Mouse (Mus musculus): ENCODE results near the gene Slc2a12. TPM values are rescaled to one million over a fixed set of nuclear protein-coding genes. Genes with fewer than 3 reads are reported as not detected.

Gene Slc2a12
- polyA plus RNA-seq, 1 experiment from 2014 or later, result 2.2 TPM

DNA sequence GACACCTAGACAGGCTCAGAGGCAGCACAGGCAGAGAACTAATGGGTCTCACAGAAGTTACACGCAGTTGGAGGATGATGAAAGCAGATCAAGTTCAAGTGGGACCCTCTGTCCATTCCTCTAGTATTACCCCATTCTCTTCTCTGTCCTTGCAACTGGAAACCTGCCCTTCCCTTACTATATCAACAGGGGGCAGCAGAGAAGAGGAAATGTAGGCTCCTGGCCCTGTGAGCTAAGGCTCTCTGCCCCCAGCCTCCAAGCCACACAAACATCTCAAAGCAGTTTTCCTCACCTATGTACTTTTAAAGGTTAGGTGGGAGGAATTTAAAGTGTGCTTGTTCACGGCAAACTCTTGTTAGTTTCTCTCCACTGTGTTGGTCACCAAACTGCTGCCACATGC is 26.0 kb upstream of the Slc2a12 start:
- no peaks in the 10 kb centered on the region for H3K4me1 ChIP-seq (ENCODE audit: control insufficient read depth, insufficient read depth, low read length)
- H3K9ac ChIP-seq (ENCODE audit: low read depth, low read length), result no peak overlapping the region
- no peak overlapping the region for H3K27ac ChIP-seq (ENCODE audit: low read depth, low read length)
- no peak for ATAC-seq (ENCODE audit: low FRiP score, low TSS enrichment)
- no peak overlapping the region for H3K4me3 ChIP-seq (ENCODE audit: low read length)
- peaks cover 6% of the 10 kb centered on the region for H3K9me3 ChIP-seq (ENCODE audit: control insufficient read depth, low read length)
- no peaks in the 10 kb centered on the region for H3K36me3 ChIP-seq (ENCODE audit: control insufficient read depth, insufficient read depth, low read length)
- no peak overlapping the region for H3K4me2 ChIP-seq (replicated peaks; ENCODE audit: low read depth, low read length)
- no peaks in the 10 kb centered on the region for H3K27me3 ChIP-seq (ENCODE audit: control insufficient read depth, insufficient read depth, low read length)
- 54% methylated on average over 2 of the region's 2 CpGs for WGBS

DNA sequence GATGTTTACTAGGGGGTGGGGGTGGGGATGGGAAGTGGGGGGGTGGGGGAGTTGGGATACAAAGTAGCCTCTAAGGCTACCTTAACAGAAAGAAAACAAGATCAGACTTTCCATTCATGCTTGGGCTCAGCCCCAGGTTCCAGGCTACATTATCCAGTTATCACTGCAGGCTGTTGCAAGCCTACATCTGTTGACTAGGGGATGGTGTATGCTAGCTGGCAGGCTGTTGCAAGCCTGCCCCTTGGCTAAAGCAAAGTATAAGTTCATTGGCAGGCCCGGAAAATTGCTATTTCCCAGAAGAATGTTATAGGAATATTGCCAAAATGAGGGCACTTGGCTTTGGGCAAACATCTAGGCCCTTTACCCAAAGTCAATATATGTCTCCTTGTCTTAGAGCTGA is 16.0 kb upstream of the Slc2a12 start:
- Histone ChIP-seq H3K4me2 (replicated peaks; ENCODE audit: low read depth, low read length) (no peak overlapping the region), H3K36me3 (ENCODE audit: control insufficient read depth, insufficient read depth, low read length) (no peaks in the 10 kb centered on the region), H3K4me1 (ENCODE audit: control insufficient read depth, insufficient read depth, low read length) (no peaks in the 10 kb centered on the region), H3K27me3 (ENCODE audit: control insufficient read depth, insufficient read depth, low read length) (no peaks in the 10 kb centered on the region), H3K9me3 (ENCODE audit: control insufficient read depth, low read length) (no peaks in the 10 kb centered on the region), H3K27ac (ENCODE audit: low read depth, low read length) (no peak overlapping the region), H3K4me3 (ENCODE audit: low read length) (no peak overlapping the region), H3K9ac (ENCODE audit: low read depth, low read length) (no peak overlapping the region)
- WGBS, result 83% methylated on average over 1 of the region's 1 CpGs
- ATAC-seq (ENCODE audit: low FRiP score, low TSS enrichment), result no peak

DNA sequence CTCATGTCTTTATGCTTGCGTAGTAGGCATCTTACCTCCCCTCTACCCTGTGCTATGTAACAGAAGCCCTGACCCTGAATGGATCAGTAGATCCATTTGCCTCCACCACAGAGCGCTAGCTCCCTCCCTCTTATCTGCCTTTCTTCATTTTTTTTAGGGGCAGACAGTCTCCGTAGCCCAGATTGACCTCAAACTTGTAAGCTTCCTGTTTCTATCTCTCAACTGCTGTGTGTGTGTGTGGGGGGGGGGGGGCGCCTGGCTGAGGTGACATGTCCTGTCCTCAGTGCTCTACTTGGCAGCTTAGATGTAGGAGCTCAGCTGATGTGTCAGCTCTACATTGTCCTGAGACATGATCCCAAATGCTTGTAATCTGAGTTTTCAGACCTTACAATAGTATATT is 13.7 kb upstream of the Slc2a12 start:
- Histone ChIP-seq H3K4me3 (ENCODE audit: low read length) (no peak overlapping the region), H3K9ac (ENCODE audit: low read depth, low read length) (no peak overlapping the region), H3K9me3 (ENCODE audit: control insufficient read depth, low read length) (no peaks in the 10 kb centered on the region), H3K27ac (ENCODE audit: low read depth, low read length) (no peak overlapping the region), H3K4me2 (replicated peaks; ENCODE audit: low read depth, low read length) (no peak overlapping the region), H3K36me3 (ENCODE audit: control insufficient read depth, insufficient read depth, low read length) (no peaks in the 10 kb centered on the region), H3K4me1 (ENCODE audit: control insufficient read depth, insufficient read depth, low read length) (no peaks in the 10 kb centered on the region), H3K27me3 (ENCODE audit: control insufficient read depth, insufficient read depth, low read length) (no peaks in the 10 kb centered on the region)
- ATAC-seq (ENCODE audit: low FRiP score, low TSS enrichment), result no peak
- 73% methylated on average over 4 of the region's 4 CpGs for WGBS

DNA sequence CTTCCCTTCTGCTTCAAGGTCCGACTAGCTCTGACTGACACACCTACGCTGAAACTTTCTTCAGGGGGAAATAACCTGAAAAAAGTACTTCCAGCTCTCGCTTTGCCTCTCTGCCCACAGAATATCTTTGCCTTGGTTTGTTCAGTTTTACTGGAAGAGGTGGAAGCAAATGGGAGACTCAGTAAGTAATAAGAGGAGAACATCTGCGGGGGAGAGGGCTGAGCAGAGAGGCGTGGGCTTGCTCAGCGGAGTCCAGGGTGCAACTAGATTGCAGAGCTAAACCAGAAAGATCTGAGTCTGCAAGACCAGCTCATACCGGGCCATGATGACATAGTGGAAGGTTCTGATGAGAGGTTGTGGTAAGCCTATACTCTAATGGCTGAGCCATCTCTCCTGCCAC is 13.3 kb upstream of the Slc2a12 start:
- no peak overlapping the region for H3K27ac ChIP-seq (ENCODE audit: low read depth, low read length)
- no peak overlapping the region for H3K4me3 ChIP-seq (ENCODE audit: low read length)
- no peak overlapping the region for H3K4me2 ChIP-seq (replicated peaks; ENCODE audit: low read depth, low read length)
- no peak overlapping the region for H3K9ac ChIP-seq (ENCODE audit: low read depth, low read length)
- 66% methylated on average over 7 of the region's 7 CpGs for WGBS
- no peaks in the 10 kb centered on the region for H3K27me3 ChIP-seq (ENCODE audit: control insufficient read depth, insufficient read depth, low read length)
- H3K36me3 ChIP-seq (ENCODE audit: control insufficient read depth, insufficient read depth, low read length), result no peaks in the 10 kb centered on the region
- H3K4me1 ChIP-seq (ENCODE audit: control insufficient read depth, insufficient read depth, low read length), result no peaks in the 10 kb centered on the region
- peak; percentile 46; the same call in 1 of the 2 replicates for ATAC-seq (ENCODE audit: low FRiP score, low TSS enrichment)
- H3K9me3 ChIP-seq (ENCODE audit: control insufficient read depth, low read length), result no peaks in the 10 kb centered on the region

DNA sequence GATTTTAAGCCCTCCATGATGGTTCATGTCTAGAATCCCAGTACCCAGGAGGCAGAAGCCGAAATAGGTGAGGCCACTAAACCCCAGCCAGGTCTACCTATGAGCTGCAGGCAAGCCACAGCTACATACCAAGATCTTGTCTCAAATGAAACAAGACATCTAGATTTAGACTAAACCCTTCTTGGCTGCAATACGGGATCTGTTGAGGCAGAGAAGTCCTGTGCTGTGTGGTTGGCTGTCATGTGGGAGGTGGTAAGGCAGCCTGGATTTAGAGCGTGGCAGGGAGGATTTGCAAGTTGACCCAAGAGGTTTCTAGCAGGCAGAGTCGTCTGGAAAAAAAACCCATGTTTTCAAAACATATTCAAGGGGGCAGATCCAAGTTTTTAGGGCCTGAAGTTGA is 12.9 kb upstream of the Slc2a12 start:
- 68% methylated on average over 4 of the region's 4 CpGs for WGBS

DNA sequence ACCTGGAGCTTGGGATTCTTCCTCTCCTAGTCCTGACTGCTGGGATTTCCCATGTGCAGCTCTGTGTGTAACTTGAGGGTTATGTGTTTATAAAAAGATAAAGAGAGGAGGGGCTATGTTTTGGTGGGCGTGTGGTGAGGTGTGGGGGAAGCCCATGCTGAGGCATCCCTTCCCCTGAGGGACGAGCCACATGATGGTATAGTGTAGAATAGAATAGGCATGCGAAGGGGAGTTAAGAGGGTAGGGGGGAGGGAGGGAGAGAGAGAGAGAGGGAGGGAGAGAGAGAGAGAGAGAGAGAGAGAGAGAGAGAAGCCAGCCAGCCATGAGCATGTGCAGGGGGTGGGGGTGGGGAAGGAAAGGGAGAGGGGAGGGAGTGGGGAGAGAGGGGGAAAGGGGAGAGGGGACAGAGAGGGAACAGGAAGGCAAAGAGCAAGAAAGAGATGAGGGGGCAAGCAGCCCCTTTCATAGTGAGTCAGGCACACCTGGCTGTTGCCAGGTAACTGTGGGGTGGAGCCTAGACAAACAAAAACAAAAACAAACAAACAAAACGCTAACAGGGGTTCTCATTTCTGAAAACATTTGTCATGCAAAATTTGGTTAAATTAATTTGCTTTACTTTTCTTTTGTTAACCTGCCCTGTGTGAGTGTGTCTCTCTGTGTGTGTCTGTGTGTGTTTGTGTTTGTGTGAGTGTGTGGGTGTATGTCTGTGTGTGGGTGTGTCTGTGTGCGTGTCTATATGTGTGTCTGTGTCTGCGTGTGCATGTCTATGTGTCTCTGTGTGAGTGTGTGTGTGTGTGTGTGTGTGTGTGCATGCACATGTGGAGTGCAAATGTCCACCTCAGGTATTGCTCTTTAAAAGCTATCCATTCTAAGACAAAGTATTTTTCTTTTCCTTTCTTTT is 11.2 kb upstream of the Slc2a12 start:
- no peak overlapping the region for H3K4me2 ChIP-seq (replicated peaks; ENCODE audit: low read depth, low read length)
- H3K9ac ChIP-seq (ENCODE audit: low read depth, low read length), result no peak overlapping the region
- no peaks in the 10 kb centered on the region for H3K4me1 ChIP-seq (ENCODE audit: control insufficient read depth, insufficient read depth, low read length)
- H3K9me3 ChIP-seq (ENCODE audit: control insufficient read depth, low read length), result no peaks in the 10 kb centered on the region
- H3K36me3 ChIP-seq (ENCODE audit: control insufficient read depth, insufficient read depth, low read length), result no peaks in the 10 kb centered on the region
- WGBS, result 46% methylated on average over 6 of the region's 6 CpGs
- H3K4me3 ChIP-seq (ENCODE audit: low read length), result no peak overlapping the region
- H3K27ac ChIP-seq (ENCODE audit: low read depth, low read length), result no peak overlapping the region
- H3K27me3 ChIP-seq (ENCODE audit: control insufficient read depth, insufficient read depth, low read length), result no peaks in the 10 kb centered on the region
- peak; percentile 52; the same call in 1 of the 2 replicates for ATAC-seq (ENCODE audit: low FRiP score, low TSS enrichment)

More for the DNA sequence above, 12.9 kb upstream of the Slc2a12 start:
- Histone ChIP-seq H3K9ac (ENCODE audit: low read depth, low read length) (no peak overlapping the region), H3K36me3 (ENCODE audit: control insufficient read depth, insufficient read depth, low read length) (no peaks in the 10 kb centered on the region), H3K27me3 (ENCODE audit: control insufficient read depth, insufficient read depth, low read length) (no peaks in the 10 kb centered on the region), H3K4me3 (ENCODE audit: low read length) (no peak overlapping the region), H3K27ac (ENCODE audit: low read depth, low read length) (no peak overlapping the region), H3K9me3 (ENCODE audit: control insufficient read depth, low read length) (no peaks in the 10 kb centered on the region), H3K4me2 (replicated peaks; ENCODE audit: low read depth, low read length) (no peak overlapping the region), H3K4me1 (ENCODE audit: control insufficient read depth, insufficient read depth, low read length) (no peaks in the 10 kb centered on the region)
- no peak for ATAC-seq (ENCODE audit: low FRiP score, low TSS enrichment)

DNA sequence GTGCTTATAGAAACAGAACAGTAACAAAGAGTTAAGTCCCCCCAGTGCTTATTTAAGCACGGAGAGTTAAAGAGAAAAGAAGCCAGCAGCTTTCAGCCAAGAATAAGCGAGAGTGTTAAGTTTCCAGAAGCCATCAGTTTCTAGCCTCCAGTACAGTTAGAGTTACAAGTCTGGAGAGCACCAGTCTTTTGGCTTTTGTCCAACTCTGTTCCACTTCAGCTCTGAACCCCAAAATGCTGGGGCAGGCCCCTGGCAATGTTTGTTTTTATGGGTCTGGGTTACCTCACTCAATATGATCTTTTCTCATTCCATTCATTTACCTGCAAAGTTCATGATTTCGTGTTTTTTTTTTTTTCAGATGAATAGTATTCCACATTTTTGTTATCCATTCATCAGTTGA is 7.6 kb upstream of the Slc2a12 start:
- Histone ChIP-seq H3K27me3 (ENCODE audit: control insufficient read depth, insufficient read depth, low read length) (no peaks in the 10 kb centered on the region), H3K9ac (ENCODE audit: low read depth, low read length) (no peak overlapping the region), H3K4me3 (ENCODE audit: low read length) (no peak overlapping the region), H3K4me1 (ENCODE audit: control insufficient read depth, insufficient read depth, low read length) (no peaks in the 10 kb centered on the region), H3K4me2 (replicated peaks; ENCODE audit: low read depth, low read length) (no peak overlapping the region), H3K27ac (ENCODE audit: low read depth, low read length) (no peak overlapping the region), H3K36me3 (ENCODE audit: control insufficient read depth, insufficient read depth, low read length) (no peaks in the 10 kb centered on the region), H3K9me3 (ENCODE audit: control insufficient read depth, low read length) (no peaks in the 10 kb centered on the region)
- ATAC-seq (ENCODE audit: low FRiP score, low TSS enrichment), result no peak
- WGBS, result 35% methylated on average over 3 of the region's 3 CpGs

DNA sequence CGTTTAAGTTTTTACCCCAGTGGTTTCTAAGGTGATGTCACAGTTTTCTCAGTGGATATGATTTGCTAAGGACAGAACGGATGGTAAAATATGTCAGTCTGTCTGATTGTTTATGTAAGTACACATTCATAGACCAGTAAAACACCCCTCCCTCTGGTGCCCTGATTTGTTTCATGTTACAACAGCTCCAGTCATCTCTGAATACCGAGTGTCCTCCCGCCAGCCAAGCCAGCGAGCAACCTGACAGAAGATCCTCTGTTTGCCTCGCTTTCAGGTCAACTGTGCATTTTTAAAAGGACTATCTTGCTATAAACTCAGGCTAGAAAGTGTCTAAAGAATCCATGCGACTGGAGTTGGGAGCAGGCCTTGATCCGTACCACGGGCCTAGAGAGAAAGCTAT is 640 bp upstream of the Slc2a12 start:
- ATAC-seq (ENCODE audit: low FRiP score, low TSS enrichment), result no peak
- H3K9ac ChIP-seq (ENCODE audit: low read depth, low read length), result no peak overlapping the region
- H3K4me2 ChIP-seq (replicated peaks; ENCODE audit: low read depth, low read length), result no peak overlapping the region
- H3K9me3 ChIP-seq (ENCODE audit: control insufficient read depth, low read length), result peaks cover 8% of the 10 kb centered on the region; the same call in 1 of the 2 replicates
- WGBS, result 66% methylated on average over 9 of the region's 9 CpGs
- no peaks in the 10 kb centered on the region for H3K36me3 ChIP-seq (ENCODE audit: control insufficient read depth, insufficient read depth, low read length)
- H3K27me3 ChIP-seq (ENCODE audit: control insufficient read depth, insufficient read depth, low read length), result no peaks in the 10 kb centered on the region
- H3K4me1 ChIP-seq (ENCODE audit: control insufficient read depth, insufficient read depth, low read length), result 0 out of 2 replicates have a peak, but pooled peaks cover 3% of the 10 kb centered on the region
- no peak overlapping the region for H3K27ac ChIP-seq (ENCODE audit: low read depth, low read length)
- no peak overlapping the region for H3K4me3 ChIP-seq (ENCODE audit: low read length)

DNA sequence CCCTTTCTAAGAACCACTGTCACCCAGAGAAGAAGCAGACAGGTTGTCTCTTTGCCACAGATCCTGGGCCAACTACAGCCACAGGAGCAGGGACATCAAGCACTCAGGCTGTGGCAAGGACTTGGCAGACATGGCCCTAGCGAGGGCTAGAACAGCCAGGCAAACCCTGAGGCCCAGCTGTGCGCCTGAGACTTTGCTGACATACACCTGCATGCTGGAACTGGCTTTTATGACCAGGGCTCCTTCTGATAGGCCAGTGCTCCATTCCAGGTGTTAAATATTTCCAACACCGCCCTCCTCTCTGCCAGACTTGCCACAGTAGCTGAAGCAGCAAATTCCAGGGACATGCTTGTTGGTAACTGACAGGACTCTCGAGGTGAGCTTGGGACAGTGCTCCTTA is 3.9 kb downstream of the Slc2a12 start:
- Histone ChIP-seq H3K4me1 (ENCODE audit: control insufficient read depth, insufficient read depth, low read length) (0 out of 2 replicates have a peak, but pooled peaks cover 3% of the 10 kb centered on the region), H3K36me3 (ENCODE audit: control insufficient read depth, insufficient read depth, low read length) (no peaks in the 10 kb centered on the region), H3K27ac (ENCODE audit: low read depth, low read length) (no peak overlapping the region), H3K4me2 (replicated peaks; ENCODE audit: low read depth, low read length) (no peak overlapping the region), H3K4me3 (ENCODE audit: low read length) (no peak overlapping the region), H3K9ac (ENCODE audit: low read depth, low read length) (no peak overlapping the region), H3K9me3 (ENCODE audit: control insufficient read depth, low read length) (peaks cover 8% of the 10 kb centered on the region; the same call in 1 of the 2 replicates), H3K27me3 (ENCODE audit: control insufficient read depth, insufficient read depth, low read length) (no peaks in the 10 kb centered on the region)
- ATAC-seq (ENCODE audit: low FRiP score, low TSS enrichment), result no peak
- WGBS, result 72% methylated on average over 4 of the region's 4 CpGs

Measured in kidney, embryonic 14.5 days (tissue).